Mouse (Mus musculus): ENCODE measurements around the gene Usp33. TPM values are rescaled to one million over a fixed set of nuclear protein-coding genes. Genes with fewer than 3 reads are reported as not detected.

The Usp33 gene
- polyA plus RNA-seq, 1 experiment from 2014 or later: 65.6 TPM

Other genes starting within 250 kb of the Usp33 start
- 1.5 and 2.1 TPM in 2 replicates for gene Gipc2, start 180.2 kb upstream of the Usp33 start, polyA plus RNA-seq (2014; fragmentation: Nextera tagmentation; extraction: Ambion mirVana)
- gene Dnajb4, start 136.2 kb upstream of the Usp33 start, polyA plus RNA-seq (2014; fragmentation: Nextera tagmentation; extraction: Ambion mirVana): 26.6 and 29.0 TPM in 2 replicates
- gene Fubp1, start 136.1 kb upstream of the Usp33 start, polyA plus RNA-seq (2014; fragmentation: Nextera tagmentation; extraction: Ambion mirVana): 452 and 457 TPM in 2 replicates
- 2.6 and 4.2 TPM in 2 replicates for gene Nexn, start 80.1 kb upstream of the Usp33 start, polyA plus RNA-seq (2014; fragmentation: Nextera tagmentation; extraction: Ambion mirVana)
- 19.3 and 21.8 TPM in 2 replicates for gene Miga1, start 6.1 kb upstream of the Usp33 start, polyA plus RNA-seq (2014; fragmentation: Nextera tagmentation; extraction: Ambion mirVana)
- 62.2 and 63.1 TPM in 2 replicates for gene Zzz3, start 49.0 kb downstream of the Usp33 start, polyA plus RNA-seq (2014; fragmentation: Nextera tagmentation; extraction: Ambion mirVana)